Mouse (Mus musculus) heart, adult 2 months (tissue): ENCODE data around the gene Kitl. TPM values are rescaled to one million over a fixed set of nuclear protein-coding genes. Genes with fewer than 3 reads are reported as not detected.

ENCODE experiments used
- DNase-seq, 2 experiments: peaks; one replicate each; pipeline ENCODE4 v3.0.0; 2021
- H3K27ac ChIP-seq: fragments of 200-600 bp; 2 replicates; pipeline ENCODE4 v1.8.1; 2022
- H3K27me3 ChIP-seq: fragments of 200-500 bp; 2 replicates; pipeline ENCODE4 v1.6.1; 2012; ENCODE audit warnings: mild to moderate bottlenecking, low read length, inconsistent platforms, mixed read lengths; ENCODE audit not compliant: control insufficient read depth, insufficient read depth
- H3K36me3 ChIP-seq: fragments of 200-500 bp; 2 replicates; pipeline ENCODE4 v1.6.1; 2012; ENCODE audit warnings: low read length, inconsistent platforms; ENCODE audit not compliant: control insufficient read depth, insufficient read depth
- H3K4me1 ChIP-seq: fragments of 200-500 bp; 2 replicates; pipeline ENCODE4 v1.6.1; 2011; ENCODE audit warnings: low read length; ENCODE audit not compliant: control insufficient read depth, insufficient read depth
- H3K4me3 ChIP-seq: fragments of 200-600 bp; 2 replicates; pipeline ENCODE4 v1.8.1; 2022
- H3K79me2 ChIP-seq: fragments of 200-500 bp; replicated peaks from 2 replicates; pipeline ENCODE4 v1.6.1; 2012; ENCODE audit warnings: mild to moderate bottlenecking, inconsistent platforms, low read length, moderate library complexity, mixed read lengths; ENCODE audit not compliant: control insufficient read depth, insufficient read depth
- H3K9ac ChIP-seq: fragments of 200-500 bp; 2 replicates; pipeline ENCODE4 v1.6.1; 2012; ENCODE audit warnings: low read depth, mild to moderate bottlenecking, control low read depth, inconsistent platforms, low read length, mixed read lengths
- CTCF ChIP-seq: fragments of 200-600 bp; IDR thresholded peaks from 2 replicates; pipeline ENCODE4 v1.8.1; 2022; ENCODE audit warnings: antibody characterized with exemption, mild to moderate bottlenecking, moderate library complexity
- EP300 ChIP-seq: fragments of 200-500 bp; IDR thresholded peaks from 2 replicates; pipeline ENCODE4 v1.6.1; 2011; ENCODE audit warnings: low read depth, low read length, control low read depth; ENCODE audit not compliant: insufficient read depth
- POLR2A ChIP-seq: fragments of 200-500 bp; IDR thresholded peaks from 2 replicates; pipeline ENCODE4 v1.6.1; 2011; ENCODE audit warnings: mild to moderate bottlenecking, low read depth, low read length, control low read depth; ENCODE audit not compliant: insufficient read depth
- WGBS: fragments of 180-500 bp; shearing (Covaris S2); methylation state at CpG from one replicate; pipeline ENCODE4 v1.1.7; 2018; 5-methylcytosine and 5-hydroxymethylcytosine counted together
- intact Hi-C: fragments of 180-260 bp; cut with DNase I; formaldehyde crosslinking; loops from one replicate; pipeline ENCODE4 v1.15.1; 2025
- microRNA-seq, 2 experiments: library from miRNA; unstranded; fragments of <30 nt; microRNA quantifications; one replicate each; pipeline ENCODE4 v1.2.0; 2021
- polyA plus RNA-seq: library from polyadenylated mRNA; depleted of rRNA; stranded (reverse); fragments of >200 nt; gene quantifications from 2 replicates; pipeline ENCODE4 v1.2.3, GENCODE M21; 2012
- total RNA-seq, 2 experiments: library from RNA; stranded (reverse); gene quantifications; 2 replicates each; pipeline ENCODE4 v1.2.3; 2021

The Kitl gene
- total and polyA plus RNA-seq, 3 experiments = 21.6 to 62.5 (median 60.0) TPM

DNA sequence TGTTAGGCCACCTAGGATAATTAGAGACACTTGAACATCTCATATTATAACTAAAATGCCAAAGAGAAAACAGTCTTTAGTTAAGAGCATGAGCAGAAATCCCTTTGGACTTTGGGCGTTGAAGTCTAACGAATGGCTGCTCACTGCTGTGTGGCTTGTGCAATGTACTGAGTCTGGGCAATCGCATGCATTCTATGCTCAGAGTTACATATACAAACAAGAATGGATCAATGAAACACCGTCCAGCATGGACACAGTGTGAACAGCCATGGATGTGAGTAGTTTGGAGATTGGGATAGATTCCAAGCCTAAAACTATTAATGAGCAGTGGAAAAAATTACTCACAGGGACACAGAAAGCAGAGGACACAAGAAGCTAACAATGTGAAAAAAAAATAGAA lies 116.2 kb downstream of the Kitl start:
- no peaks in the 10 kb centered on the region for H3K27me3 ChIP-seq
- intact Hi-C loops = no loop called here
- WGBS = 79% methylated on average over 4 of the region's 4 CpGs
- no peaks in the 10 kb centered on the region for H3K36me3 ChIP-seq
- H3K4me3 ChIP-seq = no peak overlapping the region
- H3K9ac ChIP-seq = no peak overlapping the region
- DNase-seq = no peak
- no peaks in the 10 kb centered on the region for H3K4me1 ChIP-seq
- no peaks in the 10 kb centered on the region for H3K79me2 ChIP-seq
- TF ChIP-seq CTCF (no peak), POLR2A (no peak), EP300 (no peak)
- no peak overlapping the region for H3K27ac ChIP-seq

DNA sequence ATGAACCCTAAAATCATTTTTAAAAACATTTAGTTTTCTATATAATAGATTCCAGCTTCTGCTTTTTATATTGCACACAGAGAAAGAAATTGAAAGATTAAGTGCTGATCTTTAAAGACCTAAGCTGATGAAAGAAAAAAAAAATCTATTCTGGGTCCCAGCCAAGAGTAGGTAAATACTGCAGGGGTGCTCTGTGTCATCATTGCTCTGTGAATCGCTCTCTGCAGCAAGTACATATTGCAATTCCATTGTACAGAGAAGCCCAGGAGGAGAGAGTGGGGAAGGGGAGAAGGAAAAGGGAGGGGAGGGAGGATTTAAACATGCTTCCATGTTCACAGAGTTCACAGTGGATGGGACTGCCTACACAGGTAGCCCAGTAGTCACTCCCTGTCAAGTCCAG lies 116.9 kb downstream of the Kitl start:
- no peak overlapping the region for H3K9ac ChIP-seq
- DNase-seq = no peak
- intact Hi-C loops = no loop called here
- WGBS = 90% methylated on average over 1 of the region's 1 CpGs
- no peaks in the 10 kb centered on the region for H3K36me3 ChIP-seq
- TF ChIP-seq CTCF (no peak), POLR2A (no peak), EP300 (no peak)
- no peak overlapping the region for H3K4me3 ChIP-seq
- no peaks in the 10 kb centered on the region for H3K4me1 ChIP-seq
- no peaks in the 10 kb centered on the region for H3K79me2 ChIP-seq
- H3K27me3 ChIP-seq = no peaks in the 10 kb centered on the region
- H3K27ac ChIP-seq = no peak overlapping the region

DNA sequence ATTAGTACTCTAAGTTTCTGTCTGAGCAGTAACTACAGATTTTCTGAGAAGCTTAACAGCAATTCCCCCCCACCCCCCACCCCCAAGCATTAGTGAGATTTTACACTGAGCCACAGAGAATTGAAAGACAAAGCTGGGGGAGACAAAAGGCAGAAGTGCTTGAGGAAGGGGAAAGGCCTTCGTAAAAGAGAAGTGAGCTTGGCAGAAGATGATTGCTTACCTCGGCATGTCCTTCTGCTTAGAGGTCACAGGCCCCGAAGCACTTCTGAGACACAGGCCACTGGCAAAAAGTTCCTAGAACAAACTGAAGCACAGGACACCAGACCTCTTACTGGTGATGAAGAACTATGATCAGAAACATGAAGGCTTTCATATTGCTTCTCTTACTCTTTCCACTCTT lies 123.1 kb downstream of the Kitl start:
- Histone ChIP-seq H3K27me3 (no peaks in the 10 kb centered on the region), H3K27ac (no peak overlapping the region), H3K79me2 (no peaks in the 10 kb centered on the region), H3K4me3 (no peak overlapping the region), H3K9ac (no peak overlapping the region), H3K36me3 (no peaks in the 10 kb centered on the region), H3K4me1 (no peaks in the 10 kb centered on the region)
- no peak for DNase-seq
- WGBS = 62% methylated on average over 3 of the region's 3 CpGs
- intact Hi-C loops = no loop called here
- TF ChIP-seq POLR2A (no peak), EP300 (no peak), CTCF (no peak)

DNA sequence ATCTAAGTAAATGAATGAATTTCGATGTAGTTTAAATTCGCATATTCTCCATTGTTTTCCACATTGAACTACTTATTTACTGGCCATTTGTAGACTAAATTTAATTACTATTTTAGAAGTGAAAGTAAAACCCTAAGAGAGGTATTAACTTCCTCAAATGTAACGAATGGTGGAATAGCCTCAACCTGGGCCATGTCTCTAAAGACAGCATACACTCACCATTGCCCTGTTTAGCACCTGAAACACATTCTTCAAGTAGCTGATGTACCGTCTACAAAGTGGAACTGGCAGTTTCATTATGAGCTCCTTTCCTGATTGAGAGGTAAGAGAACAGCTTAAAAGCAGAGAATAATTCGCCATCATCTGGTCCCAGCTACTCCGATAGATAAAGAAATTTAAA lies 132.7 kb downstream of the Kitl start:
- no peaks in the 10 kb centered on the region for H3K27me3 ChIP-seq
- H3K9ac ChIP-seq = no peak overlapping the region
- WGBS = 89% methylated on average over 6 of the region's 6 CpGs
- intact Hi-C loops = no loop called here
- H3K4me3 ChIP-seq = no peak overlapping the region
- H3K4me1 ChIP-seq = peaks cover 3% of the 10 kb centered on the region
- H3K27ac ChIP-seq = no peak overlapping the region
- no peak for TF ChIP-seq POLR2A
- no peak for TF ChIP-seq EP300
- no peak for TF ChIP-seq CTCF
- no peaks in the 10 kb centered on the region for H3K79me2 ChIP-seq
- no peaks in the 10 kb centered on the region; the same call in 1 of the 2 replicates for H3K36me3 ChIP-seq
- DNase-seq = no peak

Small RNA genes within 50 kb of the gene (microRNA-seq; reads per million reads assigned to microRNA genes)
- gene Gm22918 = 0 reads per million in 2 experiments
- gene Gm25287 = 0 reads per million in 2 experiments
